Mouse (Mus musculus) stomach, postnatal 0 days (tissue): ENCODE measurements around the gene Cdt1.

Experiments
- CTCF ChIP-seq: IDR thresholded peaks from 2 replicates; pipeline ENCODE4 v1.5.1; 2016; ENCODE audit warnings: antibody characterized with exemption, low read depth, mild to moderate bottlenecking, moderate library complexity
- EP300 ChIP-seq: optimal IDR thresholded peaks from 2 replicates; pipeline ENCODE3; 2016; ENCODE audit warnings: antibody characterized with exemption

- TF ChIP-seq CTCF (no peak), EP300 (no peak)
Measured at GRCm38 (mm10) chr8:122586749-122587148, 18.9 kb downstream of the Cdt1 start.
